Mouse (Mus musculus) ovary, adult 18-20 months (tissue): ENCODE results near the gene Gm49486.

Source experiments
- DNase-seq: peaks from one replicate; pipeline ENCODE4 v3.0.0; 2022; ENCODE audit warnings: low spot score, mixed read lengths

The Gm49486 gene

DNA sequence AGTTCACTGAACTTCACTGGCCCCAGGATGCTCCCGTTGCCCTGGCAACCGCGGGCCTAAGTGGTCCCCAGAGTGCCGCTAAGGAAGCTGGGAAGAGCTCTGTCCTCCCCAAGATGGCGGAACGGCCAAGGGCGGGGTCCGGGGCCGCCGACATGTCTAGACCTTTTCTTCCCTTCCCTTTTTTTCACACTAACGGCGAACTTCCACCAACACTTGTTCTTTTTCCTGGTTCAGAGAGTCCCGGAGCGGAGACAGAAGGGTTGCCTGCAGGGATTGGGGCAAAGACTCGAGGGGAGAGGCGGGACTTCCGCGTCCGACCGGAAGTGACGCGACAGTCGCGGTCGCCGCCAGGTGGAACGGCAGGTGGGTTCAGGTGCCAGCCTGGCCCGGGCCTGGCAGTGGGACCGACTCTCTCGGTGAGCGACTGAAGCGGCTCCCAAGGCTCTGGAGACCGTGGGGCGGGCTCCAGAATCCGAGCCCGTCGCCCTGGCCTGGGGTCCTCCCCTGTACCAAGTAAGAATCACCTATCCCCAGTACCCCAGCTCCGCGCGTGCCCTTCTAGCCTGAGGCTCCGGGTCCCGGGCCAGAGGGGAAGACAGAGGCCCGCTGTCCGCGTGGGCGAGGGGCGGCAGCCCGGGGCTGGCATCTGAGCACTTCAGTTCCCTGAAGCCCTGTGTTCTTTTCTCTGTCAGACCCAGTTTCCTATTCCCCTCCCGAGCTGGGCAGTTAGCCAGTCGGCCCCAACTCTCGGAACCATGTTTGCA is at the start of gene Gm49486, which contains the start of gene Pick1:
Gene Gm49486 (plus strand): TSS at position 334 of the 764 bp plus-strand sequence.
Gene Pick1 (plus strand): TSS at position 116 of the 764 bp plus-strand sequence.
- DNase-seq = peak; percentile 72

DNA sequence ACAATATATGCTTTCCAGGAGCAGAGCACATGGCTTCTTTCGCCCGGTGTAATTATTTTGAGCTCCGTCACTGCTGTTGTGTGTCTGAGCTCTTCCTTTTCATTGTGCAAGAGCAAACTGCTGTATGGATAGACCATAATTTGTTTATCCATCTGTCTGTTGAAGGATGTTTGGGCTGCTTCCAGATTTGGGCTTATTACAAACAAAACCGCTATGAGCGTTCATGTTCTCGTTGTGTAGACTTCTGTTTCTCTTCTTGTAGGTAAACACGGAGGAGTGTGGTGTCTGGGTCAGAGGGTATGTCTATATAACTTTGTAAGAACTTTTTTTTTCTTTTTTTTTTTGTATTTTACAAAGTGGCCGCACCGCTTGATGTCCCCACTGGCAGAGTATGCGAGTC is 44.0 kb upstream of the Gm49486 start:
- DNase-seq = no peak

DNA sequence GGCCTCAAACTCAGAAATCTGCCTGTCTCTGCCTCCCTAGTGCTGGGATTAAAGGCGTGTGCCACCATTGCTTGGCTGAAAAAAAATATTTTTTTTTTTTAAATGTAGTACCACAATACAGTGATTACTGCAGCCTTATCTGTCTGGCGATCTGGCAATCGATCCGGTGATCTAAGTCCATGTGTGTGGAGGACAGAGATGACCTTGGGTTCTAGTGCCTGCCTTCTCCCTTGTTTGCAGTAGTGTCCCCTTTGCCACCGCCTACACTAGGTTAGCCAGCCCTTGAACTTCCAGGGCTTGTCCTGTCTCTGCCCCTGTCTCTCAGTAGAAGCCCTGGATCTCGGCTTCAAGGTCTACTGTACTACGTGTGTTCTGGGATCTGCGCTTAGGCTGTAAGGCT is 41.4 kb upstream of the Gm49486 start:
- no peak for DNase-seq

DNA sequence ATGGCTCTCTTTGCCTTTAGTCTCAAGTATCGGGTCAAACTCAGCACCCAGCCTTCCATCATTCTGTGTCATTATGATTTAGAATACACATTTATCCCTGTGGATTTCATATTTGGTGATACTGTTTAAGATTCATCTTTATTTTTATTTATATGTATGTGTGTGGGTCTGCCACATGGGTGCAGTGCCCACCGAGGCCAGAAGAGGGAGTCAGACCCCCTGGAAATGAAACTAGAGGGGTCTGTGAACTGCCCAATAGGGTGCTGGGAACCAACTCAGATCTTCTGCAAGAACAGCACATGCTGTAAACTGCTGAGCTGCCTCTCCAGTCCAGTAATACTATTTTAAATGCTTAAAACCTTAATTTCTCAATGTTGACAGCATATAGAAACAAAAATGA is 37.8 kb upstream of the Gm49486 start:
- no peak for DNase-seq

DNA sequence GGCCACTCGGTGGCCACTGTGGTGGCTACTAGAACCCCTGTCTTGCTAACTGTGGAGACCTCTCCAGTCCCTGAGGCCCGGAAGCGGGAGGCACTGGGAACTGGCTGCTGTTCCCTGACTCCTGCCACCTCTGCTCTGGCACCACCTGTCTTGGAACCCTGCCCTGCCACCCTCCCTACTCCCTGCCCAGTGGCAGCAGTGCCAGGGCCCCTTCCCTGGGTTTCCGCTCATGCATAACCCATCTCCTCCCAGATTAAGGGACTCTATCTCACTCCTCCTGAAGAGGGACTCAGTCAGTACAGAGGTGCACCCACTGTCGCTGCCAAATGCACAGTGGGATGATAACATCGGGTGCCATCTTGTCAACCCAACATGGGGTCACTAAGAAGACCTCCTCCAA is 36.7 kb upstream of the Gm49486 start:
- DNase-seq = no peak

DNA sequence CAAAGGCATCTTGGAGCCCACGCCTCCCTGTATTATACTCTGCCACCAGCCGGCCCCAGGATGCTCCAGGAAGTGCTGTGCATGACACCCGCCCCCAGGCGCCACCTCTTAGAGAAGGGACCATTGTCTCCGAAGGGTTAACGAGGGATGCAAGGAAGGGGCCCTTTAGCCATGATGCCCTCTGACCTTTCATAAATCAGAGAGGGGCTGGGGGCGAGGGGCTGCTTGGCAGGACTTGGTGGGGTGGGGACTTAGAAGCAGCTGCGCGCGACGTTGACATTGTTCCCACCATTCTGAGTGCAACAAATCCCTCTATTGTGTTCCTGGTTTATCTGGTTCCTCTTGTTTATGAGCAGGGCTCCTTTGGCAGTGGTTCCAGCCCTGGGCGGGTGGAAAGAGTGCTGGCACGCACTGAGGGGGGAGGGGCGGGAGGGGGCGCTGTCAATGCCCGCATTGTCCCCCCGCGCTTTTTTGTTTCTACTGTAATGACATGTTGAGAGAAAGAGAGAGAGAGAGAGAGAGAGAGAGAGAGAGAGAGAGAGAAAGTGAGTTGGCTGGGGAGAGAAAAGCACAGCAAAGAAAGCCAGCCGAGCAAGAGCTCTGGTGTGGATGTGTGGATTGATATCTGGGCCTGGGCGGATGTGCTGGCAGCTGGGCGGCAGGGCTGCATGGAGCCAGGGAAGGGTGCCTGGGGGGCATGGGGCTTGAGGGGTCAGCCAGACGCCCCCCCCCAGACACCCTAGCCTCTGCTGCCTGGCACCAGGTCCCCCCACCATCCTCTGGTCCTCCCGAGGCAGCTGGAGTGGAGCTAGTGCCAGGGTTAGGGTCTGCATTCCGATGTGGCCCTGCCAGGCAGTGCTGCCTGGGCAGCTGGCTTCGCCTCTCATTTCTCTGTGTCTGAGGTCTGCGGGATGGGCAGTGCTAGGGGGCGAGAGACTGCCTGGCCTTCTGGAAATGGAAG is 36.0 kb upstream of the Gm49486 start:
- DNase-seq = no peak

DNA sequence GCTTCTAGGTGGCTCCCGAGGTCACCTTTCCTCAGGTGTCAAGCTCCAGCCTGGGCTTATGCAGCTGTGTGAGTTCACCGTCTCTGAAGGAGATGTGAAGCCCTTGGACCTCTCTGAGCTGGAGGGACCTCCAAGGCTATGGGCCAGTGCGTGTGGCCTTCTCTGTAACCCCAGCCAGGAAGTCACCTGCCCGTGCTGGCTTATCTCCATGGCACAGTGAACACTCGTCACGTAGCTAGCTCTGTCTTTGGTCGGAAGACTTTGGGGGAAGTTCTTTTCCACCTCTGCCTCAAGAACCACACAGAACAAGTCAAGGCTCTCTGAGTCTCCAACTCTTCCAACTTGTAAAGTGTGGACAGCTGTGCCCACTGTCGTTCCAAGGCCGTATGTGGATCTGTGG is 35.1 kb upstream of the Gm49486 start:
- no peak for DNase-seq

DNA sequence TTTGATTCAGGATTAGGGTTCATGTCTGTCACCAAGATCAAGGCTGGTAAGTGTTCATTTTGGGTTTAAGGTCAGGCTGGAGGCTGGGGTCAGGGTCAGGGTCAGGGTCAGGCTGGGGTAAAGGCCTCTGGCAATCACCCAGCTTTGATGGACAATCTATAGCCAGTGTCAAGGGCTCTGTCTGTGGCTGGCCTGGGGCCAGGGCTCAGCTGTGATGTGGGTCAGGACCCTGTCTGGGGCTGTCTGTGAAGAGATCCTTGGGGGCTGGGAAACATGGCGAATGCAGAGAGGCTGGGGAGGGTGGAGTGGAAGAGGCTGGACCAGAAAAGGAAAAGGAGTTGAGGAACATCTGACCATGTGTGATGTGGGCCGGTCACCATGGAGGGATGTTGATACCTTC is 34.2 kb upstream of the Gm49486 start:
- no peak for DNase-seq

DNA sequence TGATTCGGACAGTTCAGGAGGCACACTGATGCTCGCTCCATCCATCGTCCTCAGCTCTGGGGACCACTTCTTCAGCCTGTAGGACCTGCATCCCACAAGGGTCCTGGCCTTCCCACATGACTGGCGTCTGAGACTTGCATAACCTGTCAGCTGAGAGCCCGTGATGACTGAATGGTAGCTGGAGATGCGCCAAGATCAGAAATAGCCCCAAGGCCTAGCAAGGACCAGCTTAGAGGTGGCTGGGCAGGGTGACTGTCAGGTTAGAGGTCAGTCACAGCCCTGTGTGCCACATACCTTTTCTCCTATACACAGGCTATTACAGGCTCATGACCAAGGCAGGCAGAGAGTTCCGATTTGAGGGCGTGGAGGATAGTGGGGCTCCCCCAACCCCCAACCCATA is 33.7 kb upstream of the Gm49486 start:
- no peak for DNase-seq

DNA sequence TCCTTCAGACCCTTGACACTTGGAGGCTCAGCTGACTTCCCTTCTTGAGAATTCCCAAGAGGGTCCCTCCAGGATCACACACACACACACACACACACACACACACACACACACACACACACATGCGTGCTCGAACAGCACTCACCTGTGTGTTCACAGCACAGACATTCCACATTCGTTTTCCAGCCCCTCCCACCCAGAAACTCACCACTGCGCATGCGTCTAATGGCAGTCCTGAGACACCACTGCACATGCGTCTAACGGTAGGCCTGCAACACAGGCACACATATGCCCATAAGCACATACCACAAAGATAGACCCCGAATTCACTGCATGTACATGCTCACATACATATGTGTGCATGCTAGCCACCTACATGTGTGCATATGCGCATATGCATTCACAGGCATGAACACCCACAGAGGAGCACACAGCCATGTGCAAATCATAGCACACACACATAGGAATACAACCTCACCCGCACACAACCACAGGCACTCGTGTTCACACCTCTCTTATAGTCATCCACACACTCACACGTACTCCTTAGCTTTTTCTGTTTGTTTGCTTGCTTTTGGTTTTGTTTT is 29.7 kb upstream of the Gm49486 start:
- no peak for DNase-seq

DNA sequence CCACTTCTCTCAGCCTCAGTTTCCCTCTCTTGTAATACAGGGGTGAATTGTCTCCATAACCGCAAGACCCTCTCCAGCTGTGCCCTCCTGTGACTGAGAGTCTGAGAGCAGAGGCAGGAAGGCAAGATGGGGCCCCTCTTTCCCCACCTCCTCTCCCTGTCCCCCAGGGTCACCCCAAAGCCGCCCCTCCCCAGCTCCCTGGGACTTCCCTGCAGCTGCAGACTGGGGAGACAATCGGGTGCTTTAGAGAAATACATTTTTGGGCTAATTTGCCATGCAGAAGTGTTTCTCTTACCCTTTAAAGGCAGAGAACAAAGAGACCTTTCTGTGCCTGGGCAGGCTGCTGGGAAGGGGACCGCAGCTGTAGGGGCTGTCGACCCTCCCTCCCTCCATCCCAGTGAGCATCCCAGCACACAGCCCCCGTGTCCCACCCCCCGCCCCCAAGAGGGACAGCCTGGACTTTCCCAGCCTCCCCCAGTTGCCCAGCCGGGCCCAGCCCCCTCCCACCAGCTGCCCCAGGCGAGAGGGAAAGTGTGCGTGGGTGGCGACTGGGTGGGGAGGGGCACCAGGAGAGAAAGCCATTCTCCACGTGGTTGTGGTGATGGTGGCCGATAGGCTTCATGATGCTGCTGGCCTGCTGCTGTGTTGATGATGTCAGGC is 27.6 kb upstream of the Gm49486 start:
- DNase-seq = no peak

DNA sequence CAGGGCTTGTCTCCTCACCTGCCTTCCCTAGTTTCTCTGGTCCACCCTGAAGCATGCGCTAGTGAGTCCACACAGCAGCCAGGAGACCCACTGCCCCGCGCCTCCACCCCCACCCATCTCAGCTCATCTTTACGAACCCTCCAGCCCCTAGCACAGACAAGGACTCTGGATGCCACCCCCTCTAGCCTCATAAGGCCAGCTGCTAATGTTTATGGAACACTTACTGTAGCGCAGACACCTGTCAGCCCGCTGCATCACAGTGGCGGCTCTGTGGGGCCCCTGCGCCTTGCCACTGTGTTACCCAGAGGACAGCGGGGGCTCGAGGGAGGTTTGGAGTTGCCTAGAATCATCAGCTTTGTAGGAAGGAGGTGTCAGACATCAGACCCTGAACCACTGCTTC is 26.6 kb upstream of the Gm49486 start:
- no peak for DNase-seq

DNA sequence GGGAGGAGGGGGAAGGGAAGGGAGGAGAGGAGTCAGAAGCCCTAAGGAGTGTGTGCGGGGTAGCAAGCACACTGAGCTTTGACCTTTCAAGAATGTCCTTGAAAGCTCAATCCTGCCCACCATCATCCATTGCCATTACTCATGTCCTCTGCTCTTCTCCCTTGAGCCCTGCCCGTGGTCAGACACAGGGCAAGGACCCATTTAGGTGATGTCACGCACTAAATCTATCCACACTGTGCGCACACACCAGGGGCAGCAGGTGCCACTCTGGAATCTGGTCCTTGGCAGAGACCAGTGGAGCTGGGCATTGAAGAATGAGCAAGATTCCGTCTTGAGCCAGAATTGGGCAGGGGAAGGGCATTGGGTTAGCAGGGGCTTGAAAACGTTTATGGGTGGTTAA is 21.0 kb upstream of the Gm49486 start:
- DNase-seq = no peak

DNA sequence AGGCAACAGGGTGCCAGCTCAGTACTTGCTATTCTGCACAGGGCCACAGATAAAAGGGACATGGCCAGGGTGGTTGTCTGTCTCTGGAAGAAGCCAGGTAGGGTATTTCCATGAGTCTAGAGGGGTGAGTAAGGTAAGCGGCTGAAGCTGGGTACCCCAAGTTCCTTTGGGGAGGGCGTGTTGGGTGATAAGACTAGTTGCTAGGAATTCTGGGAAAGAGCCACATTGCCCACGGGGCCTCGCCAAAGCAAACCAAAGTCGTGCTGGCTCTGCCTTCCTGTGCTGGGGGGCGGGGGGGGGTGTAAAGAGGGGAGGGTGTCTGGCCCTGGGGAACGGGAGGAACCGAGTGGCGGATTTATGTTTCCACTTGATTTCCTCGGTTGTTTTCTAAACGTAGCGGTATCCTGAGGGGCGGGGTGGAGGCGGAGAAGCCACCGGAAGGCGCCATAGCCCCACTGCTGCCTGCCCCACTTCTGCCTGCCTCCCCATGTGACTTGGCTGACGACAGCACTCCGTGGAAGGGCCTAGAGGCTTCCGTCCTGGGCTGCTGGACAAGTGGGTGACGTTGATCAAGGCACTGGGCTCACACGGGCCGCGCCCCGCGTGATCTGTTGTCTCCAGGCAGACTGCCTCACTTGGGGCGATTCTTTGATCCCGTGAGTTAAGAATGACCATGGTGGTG is 20.3 kb upstream of the Gm49486 start:
- no peak for DNase-seq

DNA sequence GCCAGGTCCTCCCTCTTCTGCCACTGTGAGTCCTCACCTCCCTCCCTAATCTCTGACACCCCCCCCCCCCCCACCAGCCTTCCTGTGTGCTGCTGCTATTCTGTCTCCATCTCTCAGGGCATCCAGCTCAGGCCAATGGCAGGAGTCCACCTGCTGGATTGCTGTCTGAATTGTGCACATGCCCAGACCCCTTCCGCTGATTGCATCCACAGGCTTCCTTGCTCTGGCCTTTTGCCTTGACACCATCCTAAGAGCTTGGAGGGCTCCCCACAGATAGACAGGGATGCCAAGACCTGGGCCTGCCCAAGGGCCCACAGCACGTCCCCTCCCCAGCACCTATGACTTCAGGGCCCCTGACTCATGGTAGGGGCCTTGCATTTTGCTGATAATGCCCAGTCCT is 18.8 kb upstream of the Gm49486 start:
- DNase-seq = no peak

DNA sequence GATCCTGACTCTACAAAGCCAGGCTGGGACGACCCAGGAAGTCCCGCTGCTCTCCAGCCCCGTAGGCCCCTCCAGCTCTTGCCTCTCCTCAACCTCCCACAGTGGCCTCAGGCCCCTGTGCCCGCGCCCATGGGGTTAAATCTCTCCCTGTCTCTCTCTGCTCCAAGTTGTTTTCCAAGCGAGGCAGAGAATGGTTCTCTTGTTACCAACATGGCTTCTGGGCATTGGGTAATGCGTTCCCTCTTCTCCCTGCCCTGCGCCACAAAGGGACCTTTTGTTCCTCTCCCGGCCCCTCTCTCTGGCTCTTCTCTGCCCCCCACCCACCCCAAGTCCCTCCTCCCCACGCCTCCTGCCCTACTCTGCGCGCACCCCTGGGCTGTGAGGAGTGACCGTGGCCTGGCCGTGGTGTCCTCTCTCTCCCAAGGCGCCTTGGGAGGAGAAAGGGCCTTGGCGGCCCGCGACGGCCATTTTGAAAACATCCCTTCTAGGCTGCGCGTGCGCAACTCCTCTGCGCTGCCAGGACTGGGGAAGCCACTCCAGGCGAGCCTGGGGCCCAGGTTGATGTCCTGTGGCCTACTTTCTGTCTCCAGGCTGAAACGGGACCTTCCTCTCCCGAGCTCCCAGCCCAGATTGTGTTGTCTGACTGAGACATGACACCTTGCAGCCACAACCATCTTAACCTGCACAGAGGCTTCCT is 16.3 kb upstream of the Gm49486 start:
- DNase-seq = no peak

DNA sequence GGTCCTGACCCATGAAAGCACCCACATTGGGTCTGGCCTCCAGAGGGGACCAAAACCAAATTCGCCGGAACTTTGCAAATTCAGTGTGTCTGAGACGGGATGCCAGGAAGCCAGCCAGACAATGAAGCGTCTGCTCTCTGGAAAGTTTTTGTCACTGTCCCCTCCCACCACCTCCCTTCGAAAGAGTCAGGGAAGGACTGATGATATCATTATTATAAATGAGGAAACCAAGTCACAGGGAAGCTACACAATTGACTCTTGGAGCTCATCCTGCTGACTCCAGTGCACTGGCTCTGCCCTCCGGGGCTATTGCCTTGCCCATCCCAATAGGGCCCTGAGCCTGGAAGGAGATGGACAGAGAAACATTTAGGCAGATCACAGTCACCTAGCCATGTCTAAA is 15.6 kb upstream of the Gm49486 start:
- DNase-seq = no peak

DNA sequence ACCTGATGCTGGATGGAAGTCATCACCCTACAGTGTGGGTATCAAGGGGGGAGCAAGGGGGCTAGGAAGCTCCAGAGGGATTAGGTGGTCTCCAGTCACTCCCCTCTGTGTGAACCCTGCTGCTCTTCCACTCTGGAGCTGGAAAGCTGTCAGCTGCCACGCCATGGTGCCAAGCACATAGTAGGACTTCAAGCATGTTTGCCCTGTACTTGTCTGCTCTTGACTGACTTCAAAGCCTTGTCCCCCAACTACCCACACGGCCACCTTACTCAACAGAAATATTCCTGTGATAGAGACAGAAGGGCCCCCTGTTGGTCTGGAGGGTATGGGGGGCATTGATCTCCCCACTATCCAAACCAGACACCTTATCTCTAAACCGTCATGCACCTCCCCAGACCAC is 13.0 kb upstream of the Gm49486 start:
- DNase-seq = no peak

DNA sequence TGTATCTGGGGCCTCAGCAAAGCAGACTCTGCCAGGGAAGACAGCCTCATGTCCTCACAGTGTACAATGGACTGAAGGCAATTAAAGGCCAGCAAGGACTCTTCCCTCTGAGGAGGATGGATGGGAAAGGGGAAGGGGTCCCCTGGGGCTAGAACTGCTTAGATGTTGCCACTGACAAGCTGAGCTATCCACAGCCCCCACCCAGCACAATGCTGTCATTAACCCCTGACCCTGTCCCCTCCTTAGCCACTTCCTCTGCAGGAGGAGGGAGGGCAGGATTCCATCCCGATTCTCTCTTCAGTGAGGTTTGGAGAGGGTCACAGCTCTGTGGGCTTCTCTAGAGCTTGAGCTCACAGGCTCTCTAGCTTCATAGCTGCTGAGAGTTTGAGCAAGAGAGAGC is 9.6 kb upstream of the Gm49486 start:
- no peak for DNase-seq

DNA sequence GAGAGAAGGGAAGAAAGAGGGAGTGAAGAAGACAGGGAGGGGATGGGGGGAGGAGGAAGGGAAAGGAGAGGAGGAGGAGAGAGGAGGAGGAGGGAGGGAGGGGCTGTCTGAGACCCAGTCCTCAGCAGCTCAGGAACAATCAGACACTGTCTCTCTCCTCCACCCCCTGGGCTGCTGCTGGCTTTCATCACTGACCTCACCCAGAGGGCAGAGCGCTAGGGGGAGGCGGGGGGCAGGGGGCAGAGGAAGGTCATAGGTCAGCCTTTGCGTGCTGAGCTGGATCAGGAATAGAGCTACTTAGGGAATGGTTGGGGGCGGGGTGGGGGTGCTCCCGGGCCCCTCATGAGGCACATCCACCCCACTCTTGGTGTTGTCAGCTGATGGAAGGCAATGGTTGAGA is 5.5 kb upstream of the Gm49486 start:
- no peak for DNase-seq

DNA sequence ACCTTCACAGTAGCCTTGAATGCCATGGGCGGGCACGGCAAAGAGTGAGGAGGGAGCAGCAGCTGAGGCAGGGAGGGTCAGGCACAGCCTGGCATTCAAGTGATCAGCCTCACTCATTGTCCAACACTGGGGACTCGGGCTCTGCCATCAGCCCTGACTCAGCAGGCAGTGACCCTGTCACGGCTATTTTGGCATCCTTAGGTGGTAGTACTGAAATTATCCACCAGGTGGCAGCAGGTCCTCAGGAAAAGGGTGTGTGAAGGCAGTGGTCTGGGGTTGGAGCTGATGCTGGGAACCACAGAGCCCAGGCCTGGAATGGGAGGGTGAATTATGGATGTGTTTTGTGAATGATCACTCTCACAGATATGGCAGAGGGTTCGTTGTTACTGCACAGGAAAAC is 4.5 kb upstream of the Gm49486 start:
- peak; percentile 33 for DNase-seq
